Mouse (Mus musculus) hindbrain, embryonic 14.5 days (tissue): ENCODE measurements at regions not wholly inside any gene's neighbourhood (a gene's known extent, or its start where the extent isn't known, plus 50 kb on each side); places are given as distances from the start of the nearest gene placed in this dataset.
A peak's percentile ranks its signal among the peaks of the same experiment; 100 is the strongest.

Source experiments
- ATAC-seq: fragments of 200-750 bp; cut with Nextera tagmentation; 2 replicates; pipeline ENCODE4 v1.8.0; 2017; ENCODE audit warnings: moderate number of reproducible peaks, mild to moderate bottlenecking, moderate TSS enrichment, moderate library complexity; ENCODE audit not compliant: low FRiP score
- DNase-seq: peaks from one replicate; pipeline ENCODE4 v3.0.0-alpha.2; 2015; ENCODE audit warnings: low spot score
- H3K27ac ChIP-seq: fragments of 300-500 bp; sonication (generic); 2 replicates; pipeline ENCODE4 v1.5.1; 2014; ENCODE audit warnings: mild to moderate bottlenecking, moderate library complexity
- H3K27me3 ChIP-seq: fragments of 300-500 bp; sonication (generic); 2 replicates; pipeline ENCODE4 v1.6.1; 2014; ENCODE audit warnings: mild to moderate bottlenecking, low read length, mixed read lengths; ENCODE audit not compliant: control insufficient read depth, insufficient read depth
- H3K36me3 ChIP-seq: fragments of 300-500 bp; sonication (generic); replicated peaks from 2 replicates; pipeline ENCODE4 v1.6.1; 2014; ENCODE audit not compliant: control insufficient read depth, insufficient read depth
- H3K4me1 ChIP-seq: fragments of 300-500 bp; sonication (generic); replicated peaks from 2 replicates; pipeline ENCODE4 v1.6.1; 2014; ENCODE audit warnings: antibody characterized with exemption, low read length, mixed read lengths; ENCODE audit not compliant: control insufficient read depth, insufficient read depth
- H3K4me2 ChIP-seq: fragments of 300-500 bp; sonication (generic); replicated peaks from 2 replicates; pipeline ENCODE4 v1.6.1; 2014; ENCODE audit warnings: mild to moderate bottlenecking, moderate library complexity
- H3K4me3 ChIP-seq: fragments of 300-500 bp; sonication (generic); replicated peaks from 2 replicates; pipeline ENCODE4 v1.5.1; 2014; ENCODE audit warnings: mild to moderate bottlenecking, low read length
- H3K9ac ChIP-seq: fragments of 300-500 bp; sonication (generic); 2 replicates; pipeline ENCODE4 v1.6.1; 2014
- H3K9me3 ChIP-seq: fragments of 300-500 bp; sonication (generic); 2 replicates; pipeline ENCODE4 v1.6.1; 2016; ENCODE audit warnings: low read length; ENCODE audit not compliant: control insufficient read depth
- WGBS: fragments of 180-500 bp; shearing (Covaris S2); extraction: QIAGEN DNeasy Blood & Tissue Kit; methylation state at CpG from one replicate; pipeline ENCODE4 v1.1.7; 2014; 5-methylcytosine and 5-hydroxymethylcytosine counted together

GRCm38 (mm10) chr5:64591792-64592191 is 211.4 kb upstream of the Klf3 start:
- no peaks in the 10 kb centered on the region for H3K9me3 ChIP-seq
- H3K27ac ChIP-seq, result no peak overlapping the region
- peaks cover 8% of the 10 kb centered on the region; the same call in 1 of the 2 replicates for H3K4me1 ChIP-seq
- no peak overlapping the region for H3K4me2 ChIP-seq
- 93% methylated on average over 2 of the region's 2 CpGs for WGBS
- ATAC-seq (no peak), DNase-seq (no peak)
- H3K36me3 ChIP-seq, result no peaks in the 10 kb centered on the region
- no peak overlapping the region for H3K9ac ChIP-seq
- H3K4me3 ChIP-seq, result no peak overlapping the region
- no peaks in the 10 kb centered on the region for H3K27me3 ChIP-seq

- Histone ChIP-seq H3K27me3 (no peaks in the 10 kb centered on the region), H3K9me3 (no peaks in the 10 kb centered on the region), H3K27ac (no peak overlapping the region), H3K4me3 (no peak overlapping the region), H3K4me2 (no peak overlapping the region), H3K4me1 (peaks cover 5% of the 10 kb centered on the region; the same call in 1 of the 2 replicates), H3K9ac (no peak overlapping the region), H3K36me3 (no peaks in the 10 kb centered on the region)
- DNase-seq (no peak), ATAC-seq (0 out of 2 replicates have a peak, but pooled peaks have one; percentile 24)
- 29% methylated on average over 3 of the region's 3 CpGs for WGBS
Observed at GRCm38 (mm10) chr5:64595220-64595619, 208.0 kb upstream of the Klf3 start.

- Histone ChIP-seq H3K27ac (no peak overlapping the region), H3K36me3 (no peaks in the 10 kb centered on the region), H3K27me3 (no peaks in the 10 kb centered on the region), H3K4me1 (peaks cover 8% of the 10 kb centered on the region; the same call in 1 of the 2 replicates), H3K4me2 (no peak overlapping the region), H3K4me3 (no peak overlapping the region), H3K9ac (no peak overlapping the region), H3K9me3 (no peaks in the 10 kb centered on the region)
- DNase-seq, result no peak
- 77% methylated on average over 17 of the region's 17 CpGs for WGBS
- ATAC-seq, result no peak
Observed at GRCm38 (mm10) chr5:64595751-64596344, 207.3 kb upstream of the Klf3 start.

GRCm38 (mm10) chr5:64597021-64597420 is 206.2 kb upstream of the Klf3 start:
- Histone ChIP-seq H3K27me3 (no peaks in the 10 kb centered on the region), H3K9me3 (no peaks in the 10 kb centered on the region), H3K9ac (no peak overlapping the region), H3K36me3 (no peaks in the 10 kb centered on the region), H3K4me3 (no peak overlapping the region), H3K4me1 (peaks cover 8% of the 10 kb centered on the region; the same call in 1 of the 2 replicates), H3K4me2 (no peak overlapping the region), H3K27ac (no peak overlapping the region)
- ATAC-seq (no peak), DNase-seq (no peak)
- WGBS, result 50% methylated on average over 7 of the region's 7 CpGs

- Histone ChIP-seq H3K9ac (no peak overlapping the region), H3K4me1 (peaks cover 8% of the 10 kb centered on the region; the same call in 1 of the 2 replicates), H3K4me3 (no peak overlapping the region), H3K4me2 (no peak overlapping the region), H3K36me3 (no peaks in the 10 kb centered on the region), H3K27ac (no peak overlapping the region), H3K9me3 (no peaks in the 10 kb centered on the region), H3K27me3 (no peaks in the 10 kb centered on the region)
- ATAC-seq (no peak), DNase-seq (no peak)
- 59% methylated on average over 3 of the region's 3 CpGs for WGBS
Observed at GRCm38 (mm10) chr5:64597451-64597850, 205.7 kb upstream of the Klf3 start.

- Histone ChIP-seq H3K4me3 (no peak overlapping the region), H3K9ac (no peak overlapping the region), H3K36me3 (no peaks in the 10 kb centered on the region), H3K4me2 (no peak overlapping the region), H3K9me3 (no peaks in the 10 kb centered on the region), H3K27ac (no peak overlapping the region), H3K27me3 (no peaks in the 10 kb centered on the region), H3K4me1 (peaks cover 8% of the 10 kb centered on the region; the same call in 1 of the 2 replicates)
- WGBS, result 94% methylated on average over 3 of the region's 3 CpGs
- DNase-seq (no peak), ATAC-seq (no peak)
Observed at GRCm38 (mm10) chr5:64598606-64599005, 204.6 kb upstream of the Klf3 start.

GRCm38 (mm10) chr5:64599015-64599414 is 204.2 kb upstream of the Klf3 start:
- no peak for ATAC-seq

GRCm38 (mm10) chr5:64599865-64600288 is 203.3 kb upstream of the Klf3 start:
- no peak overlapping the region for H3K4me3 ChIP-seq
- DNase-seq (peak; percentile 58), ATAC-seq (no peak)
- no peaks in the 10 kb centered on the region for H3K36me3 ChIP-seq
- no peak overlapping the region for H3K9ac ChIP-seq
- H3K9me3 ChIP-seq, result no peaks in the 10 kb centered on the region
- peak overlapping the region; percentile 11 for H3K4me2 ChIP-seq
- 42% methylated on average over 13 of the region's 13 CpGs for WGBS
- 0 out of 2 replicates have a peak overlapping the region, but pooled peaks have one; percentile 4 for H3K27ac ChIP-seq
- no peaks in the 10 kb centered on the region for H3K27me3 ChIP-seq
- peaks cover 8% of the 10 kb centered on the region; the same call in 1 of the 2 replicates for H3K4me1 ChIP-seq

More at GRCm38 (mm10) chr5:64599015-64599414, 204.2 kb upstream of the Klf3 start:
- Histone ChIP-seq H3K4me1 (peaks cover 8% of the 10 kb centered on the region; the same call in 1 of the 2 replicates), H3K36me3 (no peaks in the 10 kb centered on the region), H3K27me3 (no peaks in the 10 kb centered on the region), H3K9me3 (no peaks in the 10 kb centered on the region), H3K9ac (no peak overlapping the region), H3K4me2 (no peak overlapping the region), H3K4me3 (no peak overlapping the region), H3K27ac (no peak overlapping the region)
- 58% methylated on average over 3 of the region's 3 CpGs for WGBS
- no peak for DNase-seq

GRCm38 (mm10) chr5:64600392-64600791 is 202.8 kb upstream of the Klf3 start:
- no peak for ATAC-seq

More at GRCm38 (mm10) chr5:64600392-64600791, 202.8 kb upstream of the Klf3 start:
- no peak for DNase-seq
- 0 out of 2 replicates have a peak overlapping the region, but pooled peaks have one; percentile 4 for H3K27ac ChIP-seq
- H3K4me2 ChIP-seq, result peak overlapping the region; percentile 11
- no peaks in the 10 kb centered on the region for H3K9me3 ChIP-seq
- H3K9ac ChIP-seq, result no peak overlapping the region
- peaks cover 7% of the 10 kb centered on the region; the same call in 1 of the 2 replicates for H3K4me1 ChIP-seq
- H3K4me3 ChIP-seq, result no peak overlapping the region
- no peaks in the 10 kb centered on the region for H3K27me3 ChIP-seq
- WGBS, result 65% methylated on average over 7 of the region's 7 CpGs
- no peaks in the 10 kb centered on the region for H3K36me3 ChIP-seq
